Mouse (Mus musculus) embryonic facial prominence, embryonic 12.5 days (tissue): ENCODE results near the gene Dusp10. TPM values are rescaled to one million over a fixed set of nuclear protein-coding genes. Genes with fewer than 3 reads are reported as not detected.

ENCODE experiments used
- ATAC-seq: fragments of 200-750 bp; cut with Nextera tagmentation; 2 replicates; pipeline ENCODE4 v1.8.0; 2017; ENCODE audit not compliant: insufficient number of reproducible peaks, insufficient read depth, low FRiP score, low TSS enrichment
- H3K27ac ChIP-seq: fragments of 300-500 bp; sonication (generic); 2 replicates; pipeline ENCODE4 v1.5.1; 2016; ENCODE audit warnings: mild to moderate bottlenecking
- H3K27me3 ChIP-seq: fragments of 300-500 bp; sonication (generic); 2 replicates; pipeline ENCODE4 v1.6.1; 2016; ENCODE audit warnings: mild to moderate bottlenecking, moderate library complexity
- H3K36me3 ChIP-seq: fragments of 300-500 bp; sonication (generic); 2 replicates; pipeline ENCODE4 v1.6.1; 2016; ENCODE audit warnings: mild to moderate bottlenecking
- H3K4me1 ChIP-seq: fragments of 300-500 bp; sonication (generic); 2 replicates; pipeline ENCODE4 v1.6.1; 2016
- H3K4me2 ChIP-seq: fragments of 300-500 bp; sonication (generic); replicated peaks from 2 replicates; pipeline ENCODE4 v1.6.1; 2016; ENCODE audit warnings: mild to moderate bottlenecking, moderate library complexity
- H3K4me3 ChIP-seq: fragments of 300-500 bp; sonication (generic); 2 replicates; pipeline ENCODE4 v1.5.1; 2016; ENCODE audit warnings: mild to moderate bottlenecking
- H3K9ac ChIP-seq: fragments of 300-500 bp; sonication (generic); 2 replicates; pipeline ENCODE4 v1.6.1; 2016; ENCODE audit warnings: mild to moderate bottlenecking, moderate library complexity
- H3K9me3 ChIP-seq: fragments of 300-500 bp; sonication (generic); 2 replicates; pipeline ENCODE4 v1.6.1; 2016; ENCODE audit warnings: mild to moderate bottlenecking, moderate library complexity
- WGBS: fragments of 180-500 bp; shearing (Covaris S2); methylation state at CpG from one replicate; pipeline ENCODE4 v1.1.7; 2016; 5-methylcytosine and 5-hydroxymethylcytosine counted together
- polyA plus RNA-seq: library from polyadenylated mRNA; unstranded; fragments of >200 nt; fragmentation: Nextera tagmentation; extraction: Ambion mirVana; gene quantifications from 2 replicates; pipeline ENCODE4 v1.2.1, GENCODE M21; 2016

The Dusp10 gene
- polyA plus RNA-seq, 1 experiment from 2014 or later, result 8.1 TPM

DNA sequence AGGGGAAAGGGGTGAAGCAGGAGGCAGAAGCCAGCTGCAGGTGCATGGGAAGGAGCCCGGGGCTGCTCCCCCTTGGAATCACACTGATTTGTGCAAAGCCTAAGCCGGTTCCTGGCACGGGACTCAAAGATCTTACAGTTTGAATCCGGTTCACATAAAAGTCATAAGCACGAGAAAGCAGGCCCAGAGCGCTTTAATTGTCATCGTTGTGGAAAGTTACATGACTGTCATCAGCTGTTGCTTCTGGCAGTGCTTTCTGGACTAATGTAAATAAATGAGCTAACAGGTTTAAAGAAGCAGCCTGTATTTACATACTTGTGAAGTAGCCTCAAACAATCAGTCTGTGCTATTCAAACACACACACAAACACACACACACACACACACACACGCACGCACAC, 47.3 kb downstream of the Dusp10 start:
- 78% methylated on average over 9 of the region's 9 CpGs for WGBS
- H3K9ac ChIP-seq, result no peak overlapping the region
- no peak for ATAC-seq

DNA sequence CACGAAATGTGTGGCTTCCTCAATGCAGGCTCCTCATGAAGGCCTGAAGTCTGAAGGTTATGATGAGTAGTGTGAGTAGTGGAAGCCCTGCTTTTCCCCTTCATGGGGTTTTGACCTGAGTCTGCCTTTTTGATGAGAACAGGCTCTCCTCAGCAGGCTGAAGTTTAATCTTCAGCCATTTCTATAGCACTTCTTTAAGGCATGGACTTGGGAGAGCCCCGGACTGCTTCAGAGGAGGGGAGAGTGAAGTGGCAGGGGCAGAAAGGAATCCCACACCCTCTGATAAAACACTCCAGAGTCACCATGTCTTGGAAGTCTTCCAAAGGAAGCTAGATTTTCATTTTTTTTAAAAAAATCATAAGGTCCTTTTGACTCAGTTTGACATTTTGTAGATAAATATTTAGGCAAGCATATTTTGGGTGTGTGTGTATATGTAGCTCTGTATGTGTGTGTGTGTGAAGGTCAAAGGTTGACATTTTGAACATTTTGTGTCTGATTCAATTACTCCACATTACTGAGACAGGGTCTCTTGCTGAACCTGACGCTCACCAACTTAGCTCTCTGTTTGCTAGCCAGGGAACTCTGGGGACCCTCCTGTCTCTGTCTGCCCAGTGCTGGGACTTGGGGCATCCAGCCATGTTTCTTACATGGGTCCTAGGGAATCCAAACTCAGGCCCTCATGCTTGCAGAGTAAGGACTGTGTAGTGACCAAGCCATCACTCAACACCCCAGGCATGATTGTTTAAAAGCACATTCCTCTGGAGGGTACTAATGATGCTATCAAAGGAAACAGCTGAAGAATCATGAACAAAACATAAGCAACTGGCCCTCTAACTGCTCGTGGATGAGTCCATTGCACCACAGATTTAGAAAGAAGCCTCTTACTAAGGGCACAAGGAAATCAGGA, 48.0 kb downstream of the Dusp10 start:
- H3K9ac ChIP-seq, result no peak overlapping the region
- no peaks in the 10 kb centered on the region for H3K36me3 ChIP-seq
- H3K27me3 ChIP-seq, result no peaks in the 10 kb centered on the region
- no peak overlapping the region for H3K4me2 ChIP-seq
- H3K4me1 ChIP-seq, result no peaks in the 10 kb centered on the region
- H3K27ac ChIP-seq, result no peak overlapping the region
- no peaks in the 10 kb centered on the region for H3K9me3 ChIP-seq
- no peak for ATAC-seq
- WGBS, result 62% methylated on average over 4 of the region's 4 CpGs
- no peak overlapping the region for H3K4me3 ChIP-seq

More for the DNA sequence above, 47.3 kb downstream of the Dusp10 start:
- Histone ChIP-seq H3K27ac (0 out of 2 replicates have a peak overlapping the region, but pooled peaks have one; percentile 17), H3K4me2 (no peak overlapping the region), H3K4me3 (no peak overlapping the region), H3K4me1 (no peaks in the 10 kb centered on the region), H3K27me3 (no peaks in the 10 kb centered on the region), H3K36me3 (no peaks in the 10 kb centered on the region), H3K9me3 (no peaks in the 10 kb centered on the region)

DNA sequence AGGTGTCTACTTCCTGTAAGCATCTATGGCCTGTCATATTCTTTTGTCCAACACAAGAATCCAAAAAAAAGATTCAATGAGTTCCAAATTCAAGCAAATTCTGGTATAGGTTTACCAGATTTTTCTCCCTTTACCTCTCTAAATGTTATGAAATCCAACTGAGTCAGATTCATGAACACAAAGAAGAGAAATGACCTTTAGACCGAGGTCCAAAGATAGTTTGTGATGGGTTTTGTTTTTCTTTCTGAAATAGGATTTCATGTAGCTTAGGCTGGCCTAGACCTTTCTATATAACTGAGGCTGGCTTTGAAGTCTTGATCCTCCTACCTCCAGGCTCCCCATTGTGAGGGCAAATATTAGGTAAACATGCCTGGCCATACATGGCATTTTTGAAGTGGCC, 48.8 kb downstream of the Dusp10 start:
- 79% methylated on average over 1 of the region's 1 CpGs for WGBS
- H3K4me2 ChIP-seq, result no peak overlapping the region
- no peaks in the 10 kb centered on the region for H3K4me1 ChIP-seq
- no peak overlapping the region for H3K27ac ChIP-seq
- no peaks in the 10 kb centered on the region for H3K9me3 ChIP-seq
- no peaks in the 10 kb centered on the region for H3K27me3 ChIP-seq
- H3K9ac ChIP-seq, result no peak overlapping the region
- H3K4me3 ChIP-seq, result no peak overlapping the region
- H3K36me3 ChIP-seq, result no peaks in the 10 kb centered on the region
- no peak for ATAC-seq

DNA sequence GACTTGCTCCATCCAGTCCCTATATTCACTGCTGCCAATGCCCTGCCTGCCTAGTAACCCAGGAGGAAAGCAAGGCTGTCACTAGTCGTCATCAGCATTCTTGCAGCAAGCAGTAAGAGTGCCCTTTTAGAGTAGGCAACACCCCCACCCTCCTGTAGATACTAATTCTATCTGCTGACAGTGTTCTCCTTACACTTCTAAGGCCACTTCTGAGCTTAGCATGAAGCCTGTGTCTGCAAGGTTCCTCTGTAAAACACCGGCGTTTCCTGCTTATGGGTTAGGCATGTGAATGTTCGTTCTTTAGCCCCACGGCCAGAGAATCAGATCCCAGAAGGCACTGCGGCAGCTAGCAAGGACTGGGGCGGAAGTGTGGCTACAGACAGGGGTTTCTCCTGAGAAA, 51.2 kb downstream of the Dusp10 start:
- Histone ChIP-seq H3K9ac (no peak overlapping the region), H3K36me3 (no peaks in the 10 kb centered on the region), H3K9me3 (no peaks in the 10 kb centered on the region), H3K4me3 (no peak overlapping the region), H3K27me3 (no peaks in the 10 kb centered on the region), H3K4me1 (no peaks in the 10 kb centered on the region), H3K4me2 (no peak overlapping the region), H3K27ac (no peak overlapping the region)
- no peak for ATAC-seq
- 81% methylated on average over 7 of the region's 7 CpGs for WGBS

DNA sequence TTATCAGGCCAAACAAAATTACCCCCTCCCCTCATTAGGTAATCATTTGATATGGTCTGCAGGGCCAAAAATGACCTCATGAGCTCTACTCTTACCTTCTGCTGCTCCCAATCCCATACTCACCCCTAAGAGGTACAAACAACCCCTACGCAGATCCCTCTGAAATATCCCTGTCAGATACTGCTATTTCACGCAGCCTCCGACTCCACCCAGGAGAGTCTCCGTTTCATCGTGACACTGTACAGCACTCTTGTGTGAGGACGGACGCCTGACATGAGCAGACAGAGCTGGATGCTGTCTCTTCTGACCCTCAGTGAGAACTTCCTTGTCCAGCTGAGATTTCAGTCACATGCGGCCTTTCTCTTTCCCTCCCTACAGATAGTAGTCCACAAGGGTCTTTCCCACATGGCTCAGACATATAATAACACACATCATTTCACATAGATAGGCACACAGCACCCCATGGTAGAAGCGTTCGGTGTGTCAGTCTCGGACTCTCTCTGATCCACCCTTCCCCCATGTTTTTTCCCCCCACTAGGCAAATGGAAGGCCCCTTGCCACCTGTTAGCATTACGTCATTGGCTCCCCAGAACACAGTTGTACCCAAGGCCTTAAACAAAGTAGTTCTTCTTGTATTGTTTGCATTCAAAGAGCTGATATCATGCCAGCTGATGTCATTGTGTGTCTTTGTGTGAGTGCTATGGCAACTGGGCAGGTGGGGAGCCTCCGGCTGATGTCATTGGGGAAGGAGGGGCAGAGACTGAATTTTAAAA, 52.7 kb downstream of the Dusp10 start:
- Histone ChIP-seq H3K27me3 (no peaks in the 10 kb centered on the region), H3K4me1 (no peaks in the 10 kb centered on the region), H3K36me3 (no peaks in the 10 kb centered on the region), H3K9me3 (no peaks in the 10 kb centered on the region), H3K9ac (no peak overlapping the region), H3K4me2 (no peak overlapping the region), H3K27ac (no peak overlapping the region), H3K4me3 (no peak overlapping the region)
- no peak for ATAC-seq
- 88% methylated on average over 13 of the region's 13 CpGs for WGBS

DNA sequence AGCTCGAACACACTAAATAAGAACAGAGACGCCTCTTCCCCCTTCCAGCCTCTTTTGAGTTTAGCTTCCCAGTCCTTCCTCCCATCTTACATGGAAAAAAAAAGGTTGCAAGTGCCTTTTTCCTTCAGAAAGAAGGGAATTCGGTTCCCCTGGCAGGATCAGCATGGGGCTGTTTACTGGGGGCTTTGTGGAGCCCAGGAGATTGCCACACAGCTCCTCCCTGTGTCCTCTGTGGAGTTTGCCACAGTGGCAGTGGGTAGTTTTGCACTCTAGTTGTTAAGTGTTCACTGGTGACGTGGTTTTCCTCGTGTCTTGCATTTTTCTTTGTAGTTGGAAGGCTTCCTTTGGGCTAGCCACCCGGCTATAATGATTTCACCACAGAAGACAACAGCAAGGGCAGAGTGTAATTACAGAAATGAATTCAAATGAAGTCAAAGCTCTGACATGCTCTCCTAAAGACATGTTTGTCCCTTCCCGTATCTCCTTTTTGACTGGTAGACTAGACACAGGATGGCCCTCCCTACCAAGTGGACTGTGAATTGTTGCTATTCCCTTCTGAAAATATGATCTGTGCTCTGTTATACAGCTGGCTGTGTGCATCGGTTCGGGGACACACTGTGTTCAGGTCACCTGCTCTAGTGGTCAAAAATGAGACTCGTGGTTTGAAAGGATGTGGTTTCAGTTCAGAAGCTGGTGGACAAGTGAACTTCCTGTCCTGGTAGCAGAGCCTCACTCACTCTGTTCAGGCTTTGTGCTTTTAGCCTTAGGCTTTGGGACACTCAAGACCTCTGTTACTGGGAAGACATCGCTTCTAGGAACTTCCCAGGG, 53.6 kb downstream of the Dusp10 start:
- Histone ChIP-seq H3K9ac (no peak overlapping the region), H3K4me1 (no peaks in the 10 kb centered on the region), H3K4me2 (no peak overlapping the region), H3K4me3 (no peak overlapping the region), H3K27me3 (no peaks in the 10 kb centered on the region), H3K36me3 (no peaks in the 10 kb centered on the region), H3K9me3 (no peaks in the 10 kb centered on the region), H3K27ac (no peak overlapping the region)
- 63% methylated on average over 11 of the region's 11 CpGs for WGBS
- no peak for ATAC-seq

DNA sequence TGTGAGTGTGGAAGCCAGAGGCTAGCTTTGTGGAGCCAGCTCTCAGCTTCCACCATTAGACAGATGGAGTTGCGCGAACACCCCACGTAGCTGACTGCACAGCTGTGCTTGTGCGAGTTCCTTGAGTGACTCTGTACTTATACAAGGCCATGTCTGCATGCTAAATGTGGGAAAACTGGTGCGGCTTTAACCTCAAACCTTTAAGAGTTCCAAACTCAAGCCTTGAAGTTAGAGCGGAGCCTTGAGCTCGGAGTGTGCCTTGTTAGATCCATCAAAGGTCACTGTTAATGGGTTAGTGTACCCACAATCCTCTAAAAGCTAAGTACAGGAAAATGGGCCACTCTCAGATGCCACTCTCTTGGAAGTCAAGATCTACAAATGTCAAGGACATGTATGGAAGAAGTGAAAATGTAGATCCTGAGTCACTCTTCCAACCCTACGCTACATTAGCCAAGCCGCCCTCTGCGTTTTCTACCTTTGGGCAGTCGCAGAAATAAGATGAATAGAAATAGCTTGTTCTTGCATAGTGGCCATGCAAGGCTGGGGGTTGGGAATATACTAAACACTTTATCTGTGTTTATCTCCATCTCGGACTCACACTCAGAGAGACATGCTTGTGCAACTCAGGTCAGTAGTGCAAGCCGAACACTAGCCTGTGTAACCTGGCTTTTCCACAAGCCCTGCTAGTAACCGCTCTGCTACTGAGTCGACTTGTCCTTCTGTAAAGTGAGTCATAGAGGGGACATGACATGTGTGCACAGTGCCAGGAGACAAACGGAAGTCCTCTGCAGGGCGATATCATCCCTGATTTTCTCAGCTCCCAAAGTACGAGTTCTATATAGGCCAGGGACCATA, 54.8 kb downstream of the Dusp10 start:
- Histone ChIP-seq H3K36me3 (no peaks in the 10 kb centered on the region), H3K4me2 (no peak overlapping the region), H3K4me1 (no peaks in the 10 kb centered on the region), H3K27me3 (no peaks in the 10 kb centered on the region), H3K4me3 (no peak overlapping the region), H3K9ac (no peak overlapping the region), H3K27ac (no peak overlapping the region), H3K9me3 (no peaks in the 10 kb centered on the region)
- whole genome bisulfite sequencing, result 94% methylated on average over 18 of the region's 18 CpGs
- no peak for ATAC-seq

DNA sequence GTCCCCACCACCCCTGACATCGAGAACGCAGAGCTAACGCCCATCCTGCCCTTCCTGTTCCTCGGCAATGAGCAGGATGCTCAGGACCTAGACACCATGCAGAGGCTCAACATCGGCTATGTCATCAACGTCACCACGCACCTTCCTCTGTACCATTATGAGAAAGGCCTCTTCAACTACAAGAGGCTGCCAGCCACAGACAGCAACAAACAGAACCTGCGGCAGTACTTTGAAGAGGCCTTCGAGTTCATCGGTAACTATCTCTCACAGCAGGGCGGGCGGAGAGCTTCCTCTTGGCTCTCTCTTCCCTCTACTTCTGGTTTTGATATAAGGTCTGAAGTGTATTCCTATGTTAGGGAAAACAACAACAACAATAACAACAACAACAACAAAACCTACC, 55.9 kb downstream of the Dusp10 start:
- Histone ChIP-seq H3K27ac (no peak overlapping the region), H3K4me3 (no peak overlapping the region), H3K4me1 (no peaks in the 10 kb centered on the region), H3K9me3 (no peaks in the 10 kb centered on the region), H3K27me3 (no peaks in the 10 kb centered on the region), H3K9ac (no peak overlapping the region), H3K36me3 (no peaks in the 10 kb centered on the region), H3K4me2 (no peak overlapping the region)
- WGBS, result 94% methylated on average over 12 of the region's 12 CpGs
- no peak for ATAC-seq

DNA sequence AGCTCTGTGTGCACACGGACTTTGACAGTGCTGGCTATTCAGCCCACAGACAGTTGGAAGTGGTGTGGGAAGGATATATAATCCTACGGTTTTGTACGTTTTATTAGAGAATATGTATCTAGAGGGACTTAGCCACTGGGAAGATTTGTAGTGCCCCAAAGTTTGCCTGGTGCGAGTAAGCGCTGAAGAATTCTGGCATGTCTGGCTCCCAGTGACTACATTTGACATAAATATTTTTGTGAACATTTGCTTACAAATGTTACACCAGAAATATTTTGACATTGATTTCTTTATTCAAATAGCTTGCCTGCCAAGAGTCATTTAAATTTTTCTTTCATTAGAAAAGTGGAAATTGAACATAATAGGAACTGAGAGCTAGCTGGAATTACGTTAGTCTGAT, 63.0 kb downstream of the Dusp10 start:
- WGBS, result 81% methylated on average over 6 of the region's 6 CpGs
- H3K4me1 ChIP-seq, result no peaks in the 10 kb centered on the region; the same call in 1 of the 2 replicates
- H3K27me3 ChIP-seq, result no peaks in the 10 kb centered on the region
- H3K4me3 ChIP-seq, result no peak overlapping the region
- no peak overlapping the region for H3K9ac ChIP-seq
- ATAC-seq, result no peak
- H3K27ac ChIP-seq, result no peak overlapping the region
- H3K4me2 ChIP-seq, result no peak overlapping the region
- no peaks in the 10 kb centered on the region for H3K9me3 ChIP-seq
- H3K36me3 ChIP-seq, result 0 out of 2 replicates have a peak, but pooled peaks cover 3% of the 10 kb centered on the region

DNA sequence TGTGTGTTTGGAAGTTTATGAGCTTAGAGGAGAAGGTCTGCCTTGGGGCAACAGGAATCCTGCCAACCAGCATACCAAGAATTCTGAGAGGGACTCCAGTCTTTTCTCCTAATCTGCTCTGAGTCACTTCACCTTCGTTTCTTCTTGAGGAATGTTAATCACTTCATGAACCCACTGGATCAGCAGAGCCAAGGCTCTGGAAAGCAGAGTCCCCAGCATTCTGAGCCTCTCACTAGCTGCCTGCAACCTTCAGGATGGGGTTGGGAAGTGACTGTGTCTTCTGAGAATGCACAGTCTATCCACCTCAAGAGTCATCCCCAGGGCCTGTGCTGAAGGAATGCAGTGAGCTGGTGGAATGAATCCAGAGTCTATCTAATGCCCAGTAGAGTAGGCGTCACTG, 63.7 kb downstream of the Dusp10 start:
- Histone ChIP-seq H3K27ac (0 out of 2 replicates have a peak overlapping the region, but pooled peaks have one; percentile 6), H3K27me3 (no peaks in the 10 kb centered on the region), H3K36me3 (0 out of 2 replicates have a peak, but pooled peaks cover 3% of the 10 kb centered on the region), H3K4me1 (no peaks in the 10 kb centered on the region; the same call in 1 of the 2 replicates), H3K4me3 (no peak overlapping the region), H3K9ac (no peak overlapping the region), H3K9me3 (no peaks in the 10 kb centered on the region), H3K4me2 (no peak overlapping the region)
- ATAC-seq, result no peak
- WGBS, result 43% methylated on average over 2 of the region's 2 CpGs
